Mouse (Mus musculus): Measurements from ENCODE around the gene Fbxo10. TPM values are rescaled to one million over a fixed set of nuclear protein-coding genes. Genes with fewer than 3 reads are reported as not detected.
"Not testable (repeated sequence)": the region's sequence is repeated elsewhere in the genome, so short reads cannot be mapped to it uniquely, and the experiment has no call there.

Fbxo10 gene
- polyA plus RNA-seq, 1 experiment, result 29.8 TPM

DNA sequence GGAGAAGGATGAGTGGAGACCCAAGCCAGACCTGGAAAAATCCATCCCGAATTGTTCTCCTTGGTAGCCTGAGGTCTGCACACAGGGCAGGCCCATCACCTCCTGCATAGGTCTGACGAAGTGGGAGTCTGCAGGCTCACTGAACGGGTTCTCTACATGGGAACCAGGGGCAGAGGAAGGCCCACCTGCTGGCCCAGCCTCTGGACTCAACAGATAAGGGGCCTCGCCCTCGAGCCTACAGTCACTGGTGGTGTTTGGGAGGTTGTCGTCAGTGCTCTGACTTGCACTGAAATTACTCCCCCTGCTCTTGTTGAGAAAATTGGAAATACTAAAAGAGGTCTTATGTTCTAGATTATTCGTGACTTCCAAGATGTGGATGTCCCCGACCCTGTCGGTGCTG, 90.6 kb downstream of the Fbxo10 start:
- TF ChIP-seq POLR2A (IDR thresholded peaks at IDR 0.05; ENCODE audit: borderline replicate concordance, extremely low read depth, insufficient read depth, insufficient read length, poor library complexity, severe bottlenecking) (no peak), CTCF (IDR thresholded peaks at IDR 0.05; ENCODE audit: borderline replicate concordance, extremely low read depth, insufficient read depth, insufficient read length) (no peak)
- no peak for DNase-seq (ENCODE audit: low read depth)

DNA sequence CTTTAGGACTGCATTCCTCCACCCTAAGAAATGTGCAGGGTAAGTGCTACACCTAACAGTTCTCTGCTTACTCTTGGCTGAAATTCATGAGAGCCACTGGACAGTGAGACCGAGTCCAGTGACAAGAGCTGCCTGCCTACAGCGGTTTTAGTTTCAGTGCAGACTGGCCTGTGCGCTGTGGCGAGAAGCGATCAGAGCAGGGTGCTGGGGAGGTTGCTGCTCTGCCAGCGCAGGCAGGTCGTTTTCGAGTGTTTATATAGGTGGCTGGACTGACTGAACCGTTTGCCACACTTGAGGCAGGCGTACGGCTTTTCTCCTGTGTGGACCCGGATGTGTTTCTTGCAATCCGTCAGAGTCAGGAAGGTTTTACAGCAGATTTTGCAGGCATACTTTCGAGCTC, 91.2 kb downstream of the Fbxo10 start:
- not testable (repeated sequence) for DNase-seq (ENCODE audit: low read depth)

- not testable (repeated sequence) for DNase-seq (ENCODE audit: low read depth)
Observed at GRCm38 (mm10) chr4:44992330-44992729, 92.1 kb downstream of the Fbxo10 start.

GRCm38 (mm10) chr4:44990560-44990959, 93.8 kb downstream of the Fbxo10 start:
- DNase-seq (ENCODE audit: low read depth), result no peak
- no peak for TF ChIP-seq CTCF (IDR thresholded peaks at IDR 0.05; ENCODE audit: borderline replicate concordance, extremely low read depth, insufficient read depth, insufficient read length)
- no peak for TF ChIP-seq POLR2A (IDR thresholded peaks at IDR 0.05; ENCODE audit: borderline replicate concordance, extremely low read depth, insufficient read depth, insufficient read length, poor library complexity, severe bottlenecking)

Other genes with a start within 250 kb of the Fbxo10 start
- gene Grhpr, start 103.2 kb downstream of the Fbxo10 start, polyA plus RNA-seq (2012; rRNA removed), result 18.7 and 20.0 TPM in 2 replicates
- 36.2 and 44.4 TPM in 2 replicates for gene Zbtb5, start 72.2 kb downstream of the Fbxo10 start, polyA plus RNA-seq (2012; rRNA removed)
- gene Polr1e, start 66.0 kb downstream of the Fbxo10 start, polyA plus RNA-seq (2012; rRNA removed), result 18.6 and 18.7 TPM in 2 replicates
- 112 and 144 TPM in 2 replicates for gene Tomm5, start 23.5 kb upstream of the Fbxo10 start, polyA plus RNA-seq (2012; rRNA removed)
- gene Frmpd1, start 100.3 kb upstream of the Fbxo10 start, polyA plus RNA-seq (2012; rRNA removed), result 1.1 and 2.2 TPM in 2 replicates
- 11.8 and 13.6 TPM in 2 replicates for gene Trmt10b, start 212.5 kb upstream of the Fbxo10 start, polyA plus RNA-seq (2012; rRNA removed)

Measured in brain, embryonic 14.5 days (tissue).